Mouse (Mus musculus) erythroblast, embryonic 14.5 days (primary cell): ENCODE results near the gene Ppp4r1. TPM values are rescaled to one million over a fixed set of nuclear protein-coding genes. Genes with fewer than 3 reads are reported as not detected.

Experiments used
- H3K27me3 ChIP-seq: 2 replicates; pipeline ENCODE4 v1.6.1; 2012; ENCODE audit warnings: inconsistent platforms; ENCODE audit not compliant: control insufficient read depth
- H3K36me3 ChIP-seq: 2 replicates; pipeline ENCODE4 v1.6.1; 2012; ENCODE audit warnings: mild to moderate bottlenecking, inconsistent platforms; ENCODE audit not compliant: control insufficient read depth
- H3K4me1 ChIP-seq: 2 replicates; pipeline ENCODE4 v1.6.1; 2012; ENCODE audit warnings: inconsistent platforms; ENCODE audit not compliant: control insufficient read depth
- H3K4me3 ChIP-seq: replicated peaks from 2 replicates; pipeline ENCODE3; 2012; ENCODE audit warnings: moderate library complexity, mild to moderate bottlenecking, inconsistent platforms
- H3K9me3 ChIP-seq: 2 replicates; pipeline ENCODE4 v1.6.1; 2012; ENCODE audit warnings: low read length, inconsistent platforms, mixed read lengths; ENCODE audit not compliant: control insufficient read depth
- GATA1 ChIP-seq: IDR thresholded peaks from 2 replicates; pipeline ENCODE4 v1.6.1; 2012; ENCODE audit warnings: low read length, inconsistent platforms, mixed read lengths
- TAL1 ChIP-seq: IDR thresholded peaks from 3 replicates; pipeline ENCODE4 v1.6.1; 2012; ENCODE audit warnings: low read length, inconsistent platforms, mixed read lengths
- polyA plus RNA-seq: library from polyadenylated mRNA; stranded (reverse); fragments of >175 nt; gene quantifications from 2 replicates; pipeline ENCODE4 v1.2.3, GENCODE M21; 2012

Gene Ppp4r1
- polyA plus RNA-seq, 1 experiment: 0.14 TPM

DNA sequence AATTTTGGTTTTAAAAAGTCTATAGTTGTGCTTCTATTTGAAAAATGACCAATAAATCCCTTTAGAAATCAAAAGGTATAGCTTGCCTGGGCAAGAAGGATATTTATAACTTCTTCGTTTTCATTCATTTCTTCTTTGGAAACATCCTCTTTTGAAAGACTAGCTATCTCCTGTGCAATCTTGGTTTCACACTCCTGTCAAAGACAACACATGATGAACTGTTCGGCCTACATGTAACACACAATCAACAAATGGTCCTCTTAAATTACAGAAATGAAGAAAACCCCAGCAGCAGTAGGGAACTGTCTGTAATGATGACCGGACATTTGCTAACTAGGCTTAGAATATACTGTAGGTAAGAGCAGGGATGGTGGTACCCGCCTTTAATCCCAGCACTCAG is 71.6 kb downstream of the Ppp4r1 start:
- Histone ChIP-seq H3K27me3 (no peaks in the 10 kb centered on the region), H3K36me3 (peaks cover 99% of the 10 kb centered on the region), H3K4me3 (no peak overlapping the region), H3K4me1 (peaks cover 17% of the 10 kb centered on the region), H3K9me3 (peaks cover 3% of the 10 kb centered on the region)
- TF ChIP-seq TAL1 (no peak), GATA1 (no peak)

DNA sequence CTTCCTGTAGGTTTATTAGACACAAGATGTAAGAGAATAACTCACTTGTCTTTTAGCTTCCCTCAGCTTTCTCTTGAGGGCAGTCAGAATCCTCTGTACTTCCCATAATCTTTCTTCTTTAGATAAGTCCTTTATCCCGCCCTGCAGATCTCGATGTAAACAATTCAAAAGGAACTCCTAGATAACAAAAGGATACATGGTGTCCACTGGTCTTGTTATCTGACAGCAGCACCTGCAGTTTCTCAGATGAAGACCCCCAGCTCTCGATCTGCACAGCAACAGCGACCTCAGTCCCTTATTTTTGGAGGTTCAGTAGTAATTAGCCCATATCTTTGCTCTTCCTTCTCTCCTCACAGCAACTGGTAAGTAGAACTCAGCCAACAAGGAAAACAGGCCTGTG is 75.2 kb downstream of the Ppp4r1 start:
- Histone ChIP-seq H3K4me3 (no peak overlapping the region), H3K4me1 (peaks cover 20% of the 10 kb centered on the region), H3K9me3 (peaks cover 3% of the 10 kb centered on the region), H3K36me3 (peaks cover 88% of the 10 kb centered on the region), H3K27me3 (no peaks in the 10 kb centered on the region)
- TF ChIP-seq GATA1 (no peak), TAL1 (no peak)

DNA sequence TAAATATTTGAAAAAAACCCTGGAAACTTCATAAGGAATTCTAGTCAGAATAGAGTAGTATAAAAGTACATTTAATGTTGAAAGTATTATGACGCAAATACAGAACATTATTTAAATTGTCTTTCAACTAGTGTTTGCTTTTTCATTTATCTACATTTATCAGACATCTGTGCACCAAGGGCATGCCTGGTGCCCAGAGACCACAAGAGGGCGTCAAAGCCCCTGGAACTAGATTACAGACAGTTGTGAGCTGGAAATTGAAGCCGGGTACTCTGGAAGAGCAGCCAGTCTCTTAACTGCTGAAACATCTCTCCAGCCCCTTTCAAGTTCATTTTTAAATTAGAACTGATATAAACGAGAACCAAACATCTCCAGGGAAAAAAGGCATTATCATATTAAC is 80.2 kb downstream of the Ppp4r1 start:
- Histone ChIP-seq H3K9me3 (no peaks in the 10 kb centered on the region), H3K27me3 (no peaks in the 10 kb centered on the region), H3K4me3 (no peak overlapping the region), H3K4me1 (peaks cover 19% of the 10 kb centered on the region), H3K36me3 (peaks cover 84% of the 10 kb centered on the region)
- TF ChIP-seq TAL1 (no peak), GATA1 (no peak)

DNA sequence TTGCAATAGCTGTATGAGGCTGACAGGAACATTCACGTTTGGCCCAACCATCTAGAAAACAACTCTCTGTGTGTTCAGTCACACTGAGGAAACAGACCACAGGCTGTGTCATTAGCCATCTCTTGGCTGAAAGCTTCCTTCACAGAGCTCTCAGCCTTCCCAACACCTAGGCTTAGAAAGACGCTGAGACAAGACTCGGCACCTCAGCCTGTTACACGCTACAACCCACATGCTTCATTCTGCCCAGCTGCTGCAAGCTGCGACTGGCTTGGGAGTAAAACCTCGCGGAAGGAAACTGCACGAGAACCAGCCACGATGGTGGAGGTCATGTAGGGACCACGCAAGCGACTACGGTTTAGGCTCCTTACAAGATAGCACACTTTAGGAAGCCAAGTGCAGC is 81.5 kb downstream of the Ppp4r1 start:
- TF ChIP-seq TAL1 (no peak), GATA1 (no peak)
- Histone ChIP-seq H3K4me1 (peaks cover 11% of the 10 kb centered on the region), H3K36me3 (peaks cover 75% of the 10 kb centered on the region), H3K9me3 (no peaks in the 10 kb centered on the region), H3K27me3 (no peaks in the 10 kb centered on the region), H3K4me3 (no peak overlapping the region)

DNA sequence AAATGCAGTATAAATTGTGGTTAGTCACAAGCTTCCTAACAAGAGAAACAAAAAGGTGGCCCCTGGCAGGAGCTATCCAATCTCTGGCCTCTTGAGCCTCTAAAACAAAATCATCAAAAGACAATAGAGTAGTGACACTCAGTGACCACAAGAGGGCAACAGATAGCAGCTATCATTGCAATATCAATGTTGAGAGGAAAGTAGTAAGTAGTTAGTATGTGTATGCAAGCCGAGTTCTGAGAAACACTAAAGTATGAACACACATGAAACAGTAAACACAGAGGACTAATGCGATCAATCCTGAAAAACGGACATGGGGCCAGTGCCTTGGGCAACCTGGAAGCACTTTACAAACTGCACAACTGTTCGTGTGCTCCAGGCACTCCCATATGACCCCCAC is 82.4 kb downstream of the Ppp4r1 start:
- peaks cover 11% of the 10 kb centered on the region for H3K4me1 ChIP-seq
- no peak overlapping the region for H3K4me3 ChIP-seq
- no peaks in the 10 kb centered on the region for H3K27me3 ChIP-seq
- TF ChIP-seq GATA1 (no peak), TAL1 (no peak)
- peaks cover 69% of the 10 kb centered on the region for H3K36me3 ChIP-seq
- H3K9me3 ChIP-seq: no peaks in the 10 kb centered on the region

DNA sequence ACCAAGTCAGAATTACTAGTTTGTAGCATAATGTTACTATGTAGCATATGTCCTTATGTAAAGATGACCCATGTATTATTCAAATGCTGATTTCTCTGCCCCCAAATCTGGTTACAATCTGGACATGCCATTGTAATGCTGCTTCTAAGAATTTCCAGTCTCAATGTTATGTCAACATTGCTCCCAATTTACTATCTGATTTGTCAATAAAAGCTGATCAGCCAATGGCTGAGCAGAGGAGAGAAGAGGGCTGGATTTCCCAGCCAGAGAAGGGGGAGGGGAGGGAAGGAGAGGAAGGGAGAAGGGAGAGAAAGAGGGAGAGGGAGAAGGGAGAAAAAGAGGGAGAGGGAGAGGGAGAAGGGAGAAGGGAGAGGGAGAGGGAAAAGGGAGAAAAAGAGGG is 82.9 kb downstream of the Ppp4r1 start:
- peaks cover 68% of the 10 kb centered on the region for H3K36me3 ChIP-seq
- TF ChIP-seq TAL1 (no peak), GATA1 (no peak)
- peaks cover 15% of the 10 kb centered on the region for H3K4me1 ChIP-seq

DNA sequence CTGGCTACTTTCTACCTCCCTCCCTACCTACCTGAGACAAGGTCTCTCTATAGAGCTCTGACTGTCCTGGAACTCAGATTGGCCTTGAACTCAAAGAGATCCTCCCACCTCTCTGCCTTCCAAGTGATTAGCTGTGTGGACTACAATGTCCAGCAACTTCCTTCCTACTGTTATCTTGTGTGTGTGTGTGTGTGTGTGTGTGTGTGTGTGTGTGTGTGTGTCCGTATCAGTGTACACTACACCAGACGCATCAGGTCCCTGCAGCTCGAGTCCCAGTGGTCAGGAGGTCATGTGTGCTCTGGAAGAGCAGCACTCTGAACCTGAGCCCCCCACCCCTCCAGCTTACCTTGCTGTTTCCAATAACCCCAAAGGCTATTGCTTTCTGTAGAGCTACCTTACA is 83.8 kb downstream of the Ppp4r1 start:
- TF ChIP-seq TAL1: no peak
- TF ChIP-seq GATA1: no peak
- H3K9me3 ChIP-seq: no peaks in the 10 kb centered on the region
- H3K27me3 ChIP-seq: no peaks in the 10 kb centered on the region
- H3K4me3 ChIP-seq: no peak overlapping the region
- peaks cover 59% of the 10 kb centered on the region for H3K36me3 ChIP-seq
- H3K4me1 ChIP-seq: peaks cover 17% of the 10 kb centered on the region

More for the DNA sequence above, 82.9 kb downstream of the Ppp4r1 start:
- Histone ChIP-seq H3K9me3 (no peaks in the 10 kb centered on the region), H3K27me3 (no peaks in the 10 kb centered on the region), H3K4me3 (no peak overlapping the region)

DNA sequence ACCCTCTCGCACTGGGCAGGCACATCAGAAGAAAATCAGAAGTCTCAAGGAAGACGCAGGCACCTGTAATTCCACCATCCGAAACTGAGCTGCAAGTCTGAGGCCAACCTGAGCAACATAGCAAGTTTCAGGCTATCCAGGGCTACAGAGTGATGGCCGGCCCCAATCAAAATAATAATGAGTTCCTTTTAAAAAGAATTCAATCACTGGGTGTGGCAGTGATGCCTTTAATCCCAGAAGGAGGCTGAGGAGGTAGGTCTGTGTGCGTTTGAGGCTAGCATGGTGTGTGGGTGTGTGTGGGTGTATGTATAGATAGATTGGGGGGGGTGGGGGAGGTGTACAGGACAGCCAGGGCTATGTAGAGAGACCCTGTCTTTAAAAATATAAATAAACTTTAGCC is 85.6 kb downstream of the Ppp4r1 start:
- Histone ChIP-seq H3K36me3 (peaks cover 49% of the 10 kb centered on the region), H3K9me3 (no peaks in the 10 kb centered on the region), H3K4me3 (no peak overlapping the region), H3K4me1 (peaks cover 26% of the 10 kb centered on the region), H3K27me3 (no peaks in the 10 kb centered on the region)
- TF ChIP-seq TAL1 (no peak), GATA1 (no peak)

DNA sequence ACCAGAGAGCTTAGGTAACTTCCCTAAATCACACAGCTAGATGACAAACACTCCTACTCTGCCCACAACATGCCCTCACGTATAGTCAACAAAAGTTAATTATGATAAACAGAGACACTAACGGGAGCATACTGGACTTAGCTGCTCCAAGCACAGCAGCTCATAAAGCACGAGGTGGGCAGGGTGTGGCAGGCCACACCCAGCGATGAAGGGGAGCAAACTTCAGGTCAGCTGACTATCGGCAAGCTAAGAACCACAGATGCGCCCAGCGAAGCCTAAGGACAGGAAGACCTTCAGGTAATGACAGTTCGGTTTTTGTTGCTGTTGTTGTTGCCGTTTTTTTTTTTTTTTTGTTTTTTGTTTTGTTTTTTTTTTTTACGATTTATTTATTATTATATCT is 87.3 kb downstream of the Ppp4r1 start:
- Histone ChIP-seq H3K4me1 (peaks cover 26% of the 10 kb centered on the region), H3K36me3 (peaks cover 36% of the 10 kb centered on the region), H3K27me3 (no peaks in the 10 kb centered on the region), H3K4me3 (no peak overlapping the region), H3K9me3 (no peaks in the 10 kb centered on the region)
- TF ChIP-seq TAL1 (no peak), GATA1 (no peak)

DNA sequence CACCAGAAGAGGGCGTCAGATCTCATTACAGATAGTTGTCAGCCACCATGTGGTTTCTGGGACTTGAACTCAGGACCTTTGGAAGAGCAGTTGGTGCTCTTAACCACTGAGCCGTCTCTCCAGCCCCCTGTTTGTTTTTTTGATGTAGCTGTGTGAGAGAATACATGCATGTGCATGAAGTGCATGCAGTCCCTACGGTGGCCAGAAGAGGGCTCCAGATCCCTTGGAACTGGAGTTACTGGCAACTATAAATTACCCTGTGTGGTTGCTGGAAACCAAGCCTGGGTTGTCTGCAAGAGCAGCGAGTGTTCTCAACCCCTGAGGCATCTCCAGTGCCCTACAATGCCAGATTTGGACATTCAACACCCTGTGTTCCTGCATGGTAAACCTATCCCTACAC is 87.8 kb downstream of the Ppp4r1 start:
- Histone ChIP-seq H3K4me3 (no peak overlapping the region), H3K36me3 (peaks cover 31% of the 10 kb centered on the region), H3K4me1 (peaks cover 24% of the 10 kb centered on the region), H3K9me3 (no peaks in the 10 kb centered on the region), H3K27me3 (no peaks in the 10 kb centered on the region)
- TF ChIP-seq GATA1 (no peak), TAL1 (no peak)
